Mouse (Mus musculus) cerebellum, adult 2 months (tissue): ENCODE data around the gene Ucn.

Experiments
- CTCF ChIP-seq: fragments of 200-500 bp; IDR thresholded peaks from 2 replicates; pipeline ENCODE4 v1.5.1; 2011; ENCODE audit warnings: low read depth, mild to moderate bottlenecking, control low read depth, low read length, moderate library complexity, borderline replicate concordance; ENCODE audit not compliant: insufficient read depth
- POLR2A ChIP-seq: fragments of 200-500 bp; IDR thresholded peaks from 2 replicates; pipeline ENCODE4 v1.6.1; 2011; ENCODE audit warnings: low read length, control low read depth, borderline replicate concordance; ENCODE audit not compliant: insufficient read depth

DNA sequence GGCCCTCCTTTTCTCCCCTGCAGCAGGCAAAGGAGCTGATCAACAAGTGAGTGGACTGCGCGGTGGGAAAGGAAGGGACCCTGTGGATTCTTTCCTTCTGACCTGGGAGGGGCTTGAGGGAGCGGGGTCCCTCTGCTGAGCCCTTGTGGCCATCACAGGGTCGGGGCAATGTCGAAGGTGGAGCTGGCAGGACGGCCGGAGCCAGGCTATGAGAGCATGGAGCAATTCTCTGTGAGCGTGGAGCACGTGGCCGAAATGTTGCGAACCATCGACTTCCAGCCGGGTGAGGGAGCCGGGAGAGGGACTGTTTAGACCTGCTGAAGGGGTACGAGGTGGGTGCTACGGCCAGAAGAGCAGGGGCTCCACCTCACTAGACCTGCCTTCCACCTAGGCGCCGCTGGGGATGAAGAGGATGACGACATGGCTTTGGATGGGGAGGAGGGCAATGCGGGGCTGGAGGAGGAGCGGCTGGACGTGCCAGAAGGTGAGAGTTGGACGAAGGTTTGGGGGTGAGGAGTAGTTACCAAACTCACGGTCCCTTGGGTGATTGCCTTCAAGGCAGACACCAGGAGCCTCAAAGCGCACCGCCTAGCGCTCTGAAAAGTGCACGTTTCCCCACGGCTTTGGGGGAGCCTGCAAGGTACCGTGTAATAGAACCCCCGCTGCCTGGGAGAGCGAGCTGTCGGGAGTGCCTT lies 1.8 kb downstream of the Ucn start:
- TF ChIP-seq POLR2A (no peak), CTCF (no peak)
